In genomic region chr2:28294509-28294908, GRCm38 (mm10) we compare ENCODE assay signal across 12 mouse cellular contexts.
DNase-seq lines count a peak whose midpoint lies in the region; ATAC-seq and TF ChIP-seq lines count a peak whose summit lies in the region.
"Had no signal": no experiment of that assay in that cellular context is flagged by ENCODE, and none has a peak within 500 bp of the region (broad histone marks: within the 10 kb centered on the region; RNA-seq: fewer than 3 reads in every experiment).

No protein-coding gene starts in this region.

- peak overlapping the region; percentile 74 for H3K27ac ChIP-seq in midbrain, embryonic 10.5 days (replicated peaks)
- no peak overlapping the region for H3K27ac ChIP-seq in midbrain, postnatal 0 days (ENCODE audit: low read depth, low read length)
- no peak overlapping the region for H3K27ac ChIP-seq in forebrain, embryonic 10.5 days
- H3K27ac ChIP-seq: macrophage had no signal

- no peak for ATAC-seq in midbrain, postnatal 0 days (ENCODE audit: low FRiP score)

- TF ChIP-seq CTCF in midbrain, postnatal 0 days (IDR thresholded peaks at IDR 0.05): no peak

- H3K4me3 ChIP-seq in midbrain, embryonic 10.5 days: no peak overlapping the region
- H3K4me3 ChIP-seq in midbrain, postnatal 0 days (ENCODE audit: low read depth, low read length): no peak overlapping the region
- no peak overlapping the region for H3K4me3 ChIP-seq in forebrain, embryonic 10.5 days
- H3K4me3 ChIP-seq: erythroblast, embryonic 14.5 days had no signal

- 60% methylated on average over 7 of the region's 7 CpGs for WGBS in midbrain, embryonic 10.5 days
- 39% methylated on average over 7 of the region's 7 CpGs for WGBS in midbrain, postnatal 0 days
- WGBS in forebrain, embryonic 10.5 days: 67% methylated on average over 7 of the region's 7 CpGs

- H3K4me2 ChIP-seq in midbrain, postnatal 0 days (ENCODE audit: low read depth, low read length, poor library complexity, severe bottlenecking): no peak overlapping the region

- peaks cover 26% of the 10 kb centered on the region for H3K27me3 ChIP-seq in midbrain, embryonic 10.5 days (ENCODE audit: low read depth, poor library complexity, severe bottlenecking)
- no peaks in the 10 kb centered on the region for H3K27me3 ChIP-seq in midbrain, postnatal 0 days (ENCODE audit: insufficient read depth, low read length)
- H3K27me3 ChIP-seq in forebrain, embryonic 10.5 days (ENCODE audit: poor library complexity, severe bottlenecking): peaks cover 15% of the 10 kb centered on the region

- no peaks in the 10 kb centered on the region for H3K36me3 ChIP-seq in midbrain, embryonic 10.5 days
- H3K36me3 ChIP-seq in midbrain, postnatal 0 days (ENCODE audit: insufficient read depth, low read length): no peaks in the 10 kb centered on the region
- no peaks in the 10 kb centered on the region for H3K36me3 ChIP-seq in forebrain, embryonic 10.5 days (replicated peaks)
- H3K36me3 ChIP-seq: G1E had no signal

- peaks cover 44% of the 10 kb centered on the region for H3K4me1 ChIP-seq in midbrain, embryonic 10.5 days
- peaks cover 16% of the 10 kb centered on the region for H3K4me1 ChIP-seq in midbrain, postnatal 0 days (ENCODE audit: insufficient read depth, low read length)
- H3K4me1 ChIP-seq in forebrain, embryonic 10.5 days: peaks cover 43% of the 10 kb centered on the region

- peak; percentile 48 for DNase-seq in midbrain, embryonic 10.5 days (ENCODE audit: low spot score)
- no peak for DNase-seq in midbrain, postnatal 0 days (ENCODE audit: low spot score)
- DNase-seq in gastrocnemius, postnatal 10 days: peak; percentile 54
- DNase-seq in kidney, postnatal 25 days: peak; percentile 56 to 71
- DNase-seq in testis, postnatal 14 days (ENCODE audit: low spot score): peak; percentile 13
- DNase-seq in forebrain, embryonic 10.5 days (ENCODE audit: extremely low spot score, low spot score): no peak
- DNase-seq in spleen, postnatal 4 days (ENCODE audit: low spot score in 2 of 2): no peak
- DNase-seq: right cerebral cortex, postnatal 14 days; thymus, postnatal 14 days had no signal

- H3K9ac ChIP-seq in midbrain, postnatal 0 days (replicated peaks; ENCODE audit: low read length, poor library complexity, severe bottlenecking): no peak overlapping the region

- no peaks in the 10 kb centered on the region for H3K9me3 ChIP-seq in midbrain, embryonic 10.5 days (replicated peaks)
- no peaks in the 10 kb centered on the region for H3K9me3 ChIP-seq in midbrain, postnatal 0 days (ENCODE audit: low read length)
- no peaks in the 10 kb centered on the region for H3K9me3 ChIP-seq in forebrain, embryonic 10.5 days
- H3K9me3 ChIP-seq: G1E had no signal

Comparison
In these comparisons a context has a peak if more than half of its experiments do, and no peak if none do; other contexts are left out.
1. DNase-seq: peak in midbrain, embryonic 10.5 days (single experiment), gastrocnemius, postnatal 10 days (single experiment), kidney, postnatal 25 days (2 of 2) and testis, postnatal 14 days (single experiment); none in midbrain, postnatal 0 days (single experiment), forebrain, embryonic 10.5 days (single experiment) and spleen, postnatal 4 days (0 of 2).